Mouse (Mus musculus) midbrain, embryonic 12.5 days (tissue): ENCODE data around the gene Dock2. TPM values are rescaled to one million over a fixed set of nuclear protein-coding genes. Genes with fewer than 3 reads are reported as not detected.

Source experiments
- ATAC-seq: fragments of 200-750 bp; cut with Nextera tagmentation; 2 replicates; pipeline ENCODE4 v1.8.0; 2017; ENCODE audit warnings: low read depth, moderate TSS enrichment, moderate library complexity; ENCODE audit not compliant: low FRiP score
- H3K27ac ChIP-seq: fragments of 300-500 bp; sonication (generic); replicated peaks from 2 replicates; pipeline ENCODE4 v1.5.1; 2016; ENCODE audit warnings: mild to moderate bottlenecking
- H3K27me3 ChIP-seq: fragments of 300-500 bp; sonication (generic); 2 replicates; pipeline ENCODE4 v1.6.1; 2016; ENCODE audit warnings: mild to moderate bottlenecking
- H3K36me3 ChIP-seq: fragments of 300-500 bp; sonication (generic); 2 replicates; pipeline ENCODE4 v1.6.1; 2016
- H3K4me1 ChIP-seq: fragments of 300-500 bp; sonication (generic); 2 replicates; pipeline ENCODE4 v1.6.1; 2016
- H3K4me2 ChIP-seq: fragments of 300-500 bp; sonication (generic); replicated peaks from 2 replicates; pipeline ENCODE4 v1.6.1; 2016; ENCODE audit warnings: mild to moderate bottlenecking, moderate library complexity
- H3K4me3 ChIP-seq: fragments of 300-500 bp; sonication (generic); 2 replicates; pipeline ENCODE4 v1.5.1; 2016; ENCODE audit warnings: mild to moderate bottlenecking
- H3K9ac ChIP-seq: fragments of 300-500 bp; sonication (generic); replicated peaks from 2 replicates; pipeline ENCODE4 v1.6.1; 2016; ENCODE audit warnings: mild to moderate bottlenecking, moderate library complexity
- H3K9me3 ChIP-seq: fragments of 300-500 bp; sonication (generic); 2 replicates; pipeline ENCODE4 v1.6.1; 2016; ENCODE audit warnings: mild to moderate bottlenecking
- whole genome bisulfite sequencing: fragments of 180-500 bp; shearing (Covaris S2); methylation state at CpG from one replicate; pipeline ENCODE4 v1.1.7; 2016; 5-methylcytosine and 5-hydroxymethylcytosine counted together
- polyA plus RNA-seq: library from polyadenylated mRNA; unstranded; fragments of >200 nt; fragmentation: Nextera tagmentation; extraction: Ambion mirVana; gene quantifications from 2 replicates; pipeline ENCODE4 v1.2.1, GENCODE M21; 2016

The Dock2 gene
- polyA plus RNA-seq, 1 experiment from 2014 or later: 1.1 TPM

DNA sequence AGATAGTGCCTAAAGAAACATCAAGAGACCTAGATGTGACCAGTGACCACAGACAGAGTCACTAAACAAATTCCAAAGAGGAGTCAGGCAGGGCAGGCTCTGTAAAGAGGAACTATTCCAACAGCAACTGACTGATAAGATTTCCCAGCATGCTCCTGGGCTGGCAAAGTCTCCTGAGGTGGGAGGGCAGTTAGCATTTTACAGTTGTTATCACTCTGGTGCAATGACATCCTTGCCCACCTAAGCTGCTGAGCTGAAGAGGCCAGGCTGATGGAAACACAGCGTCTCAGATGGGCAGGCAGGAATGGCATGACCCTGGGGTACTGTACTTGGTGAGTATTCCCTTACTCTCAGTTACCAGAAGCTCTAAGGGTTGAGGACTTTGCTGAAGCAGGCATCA, 484.1 kb downstream of the Dock2 start:
- peaks cover 46% of the 10 kb centered on the region for H3K27me3 ChIP-seq
- no peak overlapping the region for H3K27ac ChIP-seq
- WGBS: 89% methylated on average over 1 of the region's 1 CpGs
- no peak for ATAC-seq
- H3K9me3 ChIP-seq: no peaks in the 10 kb centered on the region
- H3K9ac ChIP-seq: no peak overlapping the region
- H3K36me3 ChIP-seq: no peaks in the 10 kb centered on the region
- H3K4me2 ChIP-seq: no peak overlapping the region
- H3K4me3 ChIP-seq: no peak overlapping the region
- peaks cover 15% of the 10 kb centered on the region for H3K4me1 ChIP-seq

DNA sequence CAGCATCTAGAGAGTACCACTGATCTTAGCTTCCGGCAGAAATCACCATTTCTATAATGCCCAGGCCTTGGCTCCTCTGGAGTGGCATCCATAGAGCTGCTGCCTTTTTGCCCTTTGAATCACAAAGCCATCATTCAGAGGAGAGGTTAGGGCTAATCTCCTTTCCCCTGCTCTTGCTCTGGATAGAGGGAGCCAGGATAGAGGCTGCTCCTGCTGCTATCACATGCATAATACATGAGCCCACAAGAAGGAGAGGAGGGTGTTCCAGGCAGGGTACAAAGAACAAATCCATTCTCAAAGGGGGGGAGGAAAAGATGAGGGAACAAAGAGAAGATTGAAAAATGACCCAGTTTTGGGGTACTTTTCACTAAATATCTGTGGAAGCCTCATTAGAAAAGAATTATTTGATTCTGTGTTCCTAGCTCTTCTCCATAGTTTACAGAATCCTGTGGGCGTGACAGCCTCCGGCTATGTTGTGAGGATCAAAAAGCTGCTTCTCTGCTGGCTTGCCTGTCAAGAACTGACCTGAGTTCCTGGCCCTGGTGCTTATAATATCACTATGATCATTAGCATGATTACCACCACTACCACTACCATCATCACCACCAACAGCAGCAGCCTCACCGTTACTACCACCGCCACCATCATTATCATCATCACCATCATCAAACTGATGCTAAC, 485.9 kb downstream of the Dock2 start:
- peaks cover 58% of the 10 kb centered on the region for H3K27me3 ChIP-seq

DNA sequence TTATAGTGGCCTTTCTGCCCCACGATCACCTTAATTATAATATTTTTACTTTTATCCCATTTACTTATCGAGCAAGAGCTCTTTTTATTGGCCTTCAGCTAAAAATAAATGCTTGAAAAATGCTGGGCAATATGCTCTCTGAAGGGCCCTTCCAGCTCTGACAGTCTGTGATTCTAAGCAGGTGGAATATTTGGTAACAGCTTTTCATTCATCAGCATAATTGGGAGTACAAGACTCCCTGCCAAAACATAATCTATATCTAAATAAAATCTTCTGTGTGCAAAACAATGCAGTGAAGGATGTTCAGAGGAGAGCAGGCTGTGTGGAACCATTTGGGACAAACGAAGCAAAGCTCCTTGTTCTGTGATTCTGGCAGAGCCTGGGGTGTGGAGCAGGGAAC, 492.4 kb downstream of the Dock2 start:
- Histone ChIP-seq H3K4me1 (peaks cover 15% of the 10 kb centered on the region), H3K27me3 (peaks cover 76% of the 10 kb centered on the region), H3K9ac (no peak overlapping the region), H3K4me2 (no peak overlapping the region), H3K9me3 (no peaks in the 10 kb centered on the region), H3K36me3 (no peaks in the 10 kb centered on the region), H3K4me3 (no peak overlapping the region), H3K27ac (0 out of 2 replicates have a peak overlapping the region, but pooled peaks have one; percentile 46)
- WGBS: 49% methylated on average over 3 of the region's 3 CpGs
- no peak for ATAC-seq

More for the DNA sequence above, 485.9 kb downstream of the Dock2 start:
- Histone ChIP-seq H3K9me3 (no peaks in the 10 kb centered on the region), H3K4me1 (peaks cover 15% of the 10 kb centered on the region), H3K27ac (peak overlapping the region; percentile 74), H3K36me3 (no peaks in the 10 kb centered on the region), H3K4me2 (0 out of 2 replicates have a peak overlapping the region, but pooled peaks have one; percentile 2), H3K4me3 (no peak overlapping the region), H3K9ac (no peak overlapping the region)
- 29% methylated on average over 5 of the region's 5 CpGs for WGBS
- ATAC-seq: peak; percentile 96

DNA sequence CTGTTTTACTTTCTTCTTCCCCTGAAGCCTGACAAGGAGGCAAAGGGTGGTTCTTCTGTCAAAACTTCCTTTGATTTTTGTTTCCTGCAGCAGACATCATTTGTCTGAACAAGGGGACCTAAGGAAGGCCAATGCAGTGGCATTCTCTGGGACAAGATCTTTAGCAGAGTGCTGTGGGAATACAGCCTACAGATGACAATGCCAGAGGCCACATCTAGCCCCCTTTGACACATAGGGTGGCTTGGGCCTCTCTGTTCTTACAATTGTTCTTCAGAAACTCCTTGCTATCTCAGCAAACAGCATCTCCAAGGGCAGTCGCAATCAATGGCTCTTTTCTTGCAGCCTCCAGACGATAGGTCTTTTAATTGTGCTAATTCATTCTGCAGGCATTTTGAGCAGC, 493.0 kb downstream of the Dock2 start:
- Histone ChIP-seq H3K4me3 (no peak overlapping the region), H3K36me3 (no peaks in the 10 kb centered on the region), H3K4me1 (peaks cover 15% of the 10 kb centered on the region), H3K9ac (no peak overlapping the region), H3K27me3 (peaks cover 77% of the 10 kb centered on the region), H3K9me3 (no peaks in the 10 kb centered on the region), H3K27ac (peak overlapping the region; percentile 46; the same call in 1 of the 2 replicates), H3K4me2 (no peak overlapping the region)
- 10% methylated on average over 2 of the region's 2 CpGs for WGBS
- peak; percentile 57 for ATAC-seq

DNA sequence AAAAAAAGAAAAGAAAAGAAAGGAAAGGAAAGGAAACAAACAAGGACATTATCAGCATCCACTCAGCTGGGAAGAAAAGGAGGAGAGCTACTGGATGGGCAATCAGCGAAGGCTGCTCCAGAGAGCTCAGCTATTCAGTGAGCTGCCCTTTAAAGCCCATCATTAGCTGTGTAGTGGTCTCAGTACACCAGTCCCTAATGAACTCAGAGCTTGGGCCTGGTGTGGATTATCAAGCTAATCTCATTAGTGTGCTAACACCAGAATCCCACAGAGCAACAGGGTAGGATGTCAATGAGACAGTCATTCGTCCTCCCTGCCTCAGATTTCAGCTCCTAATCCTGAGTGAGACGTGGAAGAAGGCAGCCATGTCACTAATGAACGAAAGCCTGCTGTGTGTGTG, 493.4 kb downstream of the Dock2 start:
- H3K4me3 ChIP-seq: no peak overlapping the region
- peak; percentile 77 for ATAC-seq
- no peak overlapping the region for H3K4me2 ChIP-seq
- peak overlapping the region; percentile 46; the same call in 1 of the 2 replicates for H3K27ac ChIP-seq
- no peak overlapping the region for H3K9ac ChIP-seq
- peaks cover 15% of the 10 kb centered on the region for H3K4me1 ChIP-seq
- no peaks in the 10 kb centered on the region for H3K9me3 ChIP-seq
- peaks cover 77% of the 10 kb centered on the region for H3K27me3 ChIP-seq
- 8% methylated on average over 4 of the region's 4 CpGs for whole genome bisulfite sequencing
- no peaks in the 10 kb centered on the region for H3K36me3 ChIP-seq

DNA sequence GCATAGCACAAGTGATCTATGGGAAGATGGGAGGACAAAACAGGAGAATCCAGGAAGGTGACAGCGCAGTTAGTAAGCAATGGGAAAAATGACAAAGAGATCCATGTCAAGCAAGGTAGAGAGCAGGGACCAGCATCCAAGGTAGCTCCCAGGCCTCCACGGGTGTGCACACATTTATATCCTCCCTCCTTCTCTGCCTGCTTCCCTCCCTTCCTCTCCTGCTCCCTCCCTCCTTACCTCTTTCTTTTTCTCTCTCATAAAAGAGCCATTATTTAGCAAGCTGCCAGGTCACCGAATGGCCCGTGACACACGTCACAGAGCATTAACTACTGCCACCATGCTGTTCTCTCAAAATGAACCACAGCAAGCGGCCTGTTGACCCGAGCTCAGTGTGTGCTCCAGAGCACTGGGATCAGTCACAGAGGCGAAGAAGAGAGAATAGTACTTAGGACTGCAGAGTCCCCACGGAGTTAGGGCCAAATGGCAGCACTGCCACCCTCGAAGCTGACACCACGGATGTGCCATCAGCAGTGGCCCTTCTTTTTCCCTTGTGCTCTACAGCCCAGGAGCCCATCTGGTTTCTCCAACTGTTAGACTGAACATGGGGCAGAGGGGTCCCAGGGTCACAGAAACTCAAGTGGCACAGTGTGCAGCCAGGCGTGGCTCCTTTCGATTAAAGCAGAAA, 499.4 kb downstream of the Dock2 start:
- no peaks in the 10 kb centered on the region for H3K9me3 ChIP-seq
- no peak overlapping the region for H3K4me2 ChIP-seq
- H3K27ac ChIP-seq: no peak overlapping the region
- peaks cover 88% of the 10 kb centered on the region for H3K27me3 ChIP-seq
- peaks cover 8% of the 10 kb centered on the region for H3K4me1 ChIP-seq
- 17% methylated on average over 13 of the region's 13 CpGs for WGBS
- no peak overlapping the region for H3K9ac ChIP-seq
- peak; percentile 19; the same call in 1 of the 2 replicates for ATAC-seq
- H3K4me3 ChIP-seq: no peak overlapping the region
- H3K36me3 ChIP-seq: no peaks in the 10 kb centered on the region

DNA sequence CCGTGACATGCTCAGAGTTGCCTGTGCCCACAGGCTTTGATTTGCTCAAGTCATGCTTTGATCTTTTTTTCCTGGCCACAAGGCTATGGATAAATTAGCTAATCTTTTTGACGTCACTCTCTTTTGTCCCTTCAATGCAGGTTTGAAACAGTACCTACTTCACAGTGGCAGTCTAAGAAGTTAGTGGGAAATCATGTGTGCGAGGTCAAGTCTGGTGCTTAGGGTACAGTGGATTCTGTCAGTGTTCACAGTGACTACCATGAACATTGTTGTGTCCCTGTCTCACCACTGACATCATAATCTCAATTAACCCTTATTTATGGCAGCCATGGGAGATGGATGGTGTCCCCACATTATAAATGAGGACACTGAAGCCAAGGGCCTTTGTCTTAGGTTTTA, 506.6 kb downstream of the Dock2 start:
- Histone ChIP-seq H3K27ac (no peak overlapping the region), H3K4me1 (peaks cover 14% of the 10 kb centered on the region), H3K4me3 (no peak overlapping the region), H3K4me2 (peak overlapping the region; percentile 31; the same call in 1 of the 2 replicates), H3K27me3 (peaks cover 87% of the 10 kb centered on the region), H3K36me3 (no peaks in the 10 kb centered on the region), H3K9me3 (no peaks in the 10 kb centered on the region), H3K9ac (no peak overlapping the region)
- 33% methylated on average over 3 of the region's 3 CpGs for WGBS
- peak; percentile 35; the same call in 1 of the 2 replicates for ATAC-seq

DNA sequence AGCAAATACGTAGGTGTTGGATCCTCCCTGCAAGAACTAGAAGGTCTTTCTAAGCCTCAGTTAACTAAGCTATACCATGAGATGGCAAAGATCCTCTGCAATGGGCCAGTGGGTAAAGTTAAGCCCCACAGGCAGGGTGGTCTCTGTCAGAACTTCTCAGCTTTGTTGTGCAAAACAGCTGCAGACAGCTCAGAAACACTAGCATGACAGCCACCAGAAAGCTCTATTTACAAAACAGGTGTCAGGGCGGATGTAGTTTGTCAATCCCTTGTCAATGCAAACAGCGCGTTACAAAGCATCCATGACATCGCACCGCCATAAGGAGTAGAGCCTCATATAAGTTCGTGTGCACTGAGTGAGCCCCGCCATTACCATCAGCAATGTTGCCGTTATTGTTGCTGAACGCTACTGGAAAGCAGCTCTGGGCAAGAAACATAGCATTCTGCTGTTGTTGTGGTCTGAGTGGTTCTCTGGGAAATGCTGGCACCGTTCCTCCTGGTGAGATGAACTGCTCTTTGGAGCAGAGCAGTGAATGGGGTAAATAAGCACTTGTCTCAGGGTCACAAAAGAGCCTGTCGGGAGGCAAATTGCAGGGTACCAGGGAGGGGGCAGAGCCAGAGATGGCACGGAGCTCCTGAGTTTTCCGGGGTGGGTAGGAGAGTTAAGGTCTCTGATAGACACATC, 507.2 kb downstream of the Dock2 start:
- Histone ChIP-seq H3K27ac (no peak overlapping the region), H3K4me3 (no peak overlapping the region), H3K4me1 (peaks cover 14% of the 10 kb centered on the region), H3K27me3 (peaks cover 82% of the 10 kb centered on the region), H3K36me3 (no peaks in the 10 kb centered on the region), H3K9me3 (no peaks in the 10 kb centered on the region), H3K4me2 (peak overlapping the region; percentile 31), H3K9ac (no peak overlapping the region)
- ATAC-seq: peak; percentile 68
- 35% methylated on average over 14 of the region's 14 CpGs for WGBS

DNA sequence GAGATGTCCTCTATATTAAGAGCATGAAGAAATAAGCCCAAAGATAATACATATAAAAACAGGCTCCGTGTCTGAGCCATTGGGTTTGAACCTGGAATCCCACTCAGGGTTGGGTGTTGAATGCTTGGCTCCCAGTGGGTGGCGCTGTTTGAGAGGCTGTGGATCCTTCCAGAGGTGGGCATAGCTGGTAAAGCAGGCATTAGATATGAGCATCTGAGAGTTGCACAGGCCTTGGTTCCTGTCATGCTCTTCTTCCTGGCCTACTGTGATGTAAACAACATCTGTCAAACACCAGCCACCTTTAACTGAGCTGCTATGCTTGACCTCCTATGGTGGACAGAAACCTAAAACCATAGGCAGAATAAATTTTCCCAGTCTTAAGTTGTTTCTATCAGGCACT, 507.8 kb downstream of the Dock2 start:
- H3K9ac ChIP-seq: no peak overlapping the region
- H3K4me3 ChIP-seq: no peak overlapping the region
- H3K27me3 ChIP-seq: peaks cover 78% of the 10 kb centered on the region
- no peaks in the 10 kb centered on the region for H3K9me3 ChIP-seq
- no peak overlapping the region for H3K27ac ChIP-seq
- H3K4me1 ChIP-seq: peaks cover 14% of the 10 kb centered on the region
- H3K4me2 ChIP-seq: no peak overlapping the region
- no peaks in the 10 kb centered on the region for H3K36me3 ChIP-seq
- WGBS: 29% methylated on average over 2 of the region's 2 CpGs
- peak; percentile 6; the same call in 1 of the 2 replicates for ATAC-seq

DNA sequence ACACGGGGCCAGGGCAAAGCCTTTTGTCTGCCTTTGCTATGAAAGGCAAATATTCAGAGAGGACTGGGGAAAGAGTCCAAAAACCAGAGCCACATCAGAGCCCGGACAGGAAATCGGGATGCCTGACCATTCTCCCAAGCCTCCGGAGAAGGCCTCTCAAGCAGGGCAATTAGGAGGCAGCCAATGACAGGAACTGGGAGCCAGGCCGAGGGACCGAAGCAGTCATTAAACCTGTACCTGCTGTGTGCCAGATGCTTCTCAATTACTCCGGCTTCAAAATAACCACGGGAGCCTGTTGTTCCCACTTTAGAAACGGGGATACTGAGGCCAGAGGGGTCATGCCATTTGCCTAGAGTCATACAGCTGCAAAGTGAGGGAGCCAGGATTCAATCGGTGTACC, 511.7 kb downstream of the Dock2 start:
- Histone ChIP-seq H3K9ac (no peak overlapping the region), H3K36me3 (no peaks in the 10 kb centered on the region), H3K4me1 (peaks cover 10% of the 10 kb centered on the region), H3K4me3 (no peak overlapping the region), H3K4me2 (no peak overlapping the region), H3K27me3 (peaks cover 55% of the 10 kb centered on the region), H3K27ac (no peak overlapping the region; the same call in 1 of the 2 replicates), H3K9me3 (no peaks in the 10 kb centered on the region)
- WGBS: 56% methylated on average over 10 of the region's 10 CpGs
- no peak for ATAC-seq

DNA sequence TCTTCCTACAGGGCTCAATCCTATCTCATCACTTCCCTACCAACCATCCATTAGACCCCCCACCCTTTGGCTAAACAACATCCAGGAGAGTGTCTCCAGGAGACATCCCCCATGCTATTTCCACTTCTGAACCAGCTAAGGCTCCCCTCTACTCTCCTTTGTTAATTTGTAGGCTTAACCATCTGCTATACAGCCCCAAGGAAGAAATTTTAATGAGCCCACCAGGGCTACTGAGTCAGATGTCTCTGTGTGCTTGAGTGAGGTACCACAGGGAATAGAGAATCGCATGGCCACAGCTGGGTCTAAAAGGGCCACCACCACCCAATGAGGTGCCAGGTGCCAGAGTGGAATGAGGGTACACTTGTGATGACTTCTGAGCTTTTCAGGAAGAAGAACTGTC, 519.6 kb downstream of the Dock2 start:
- 74% methylated on average over 1 of the region's 1 CpGs for WGBS
- peak; percentile 56; the same call in 1 of the 2 replicates for ATAC-seq

More for the DNA sequence above, 519.6 kb downstream of the Dock2 start:
- Histone ChIP-seq H3K27me3 (peaks cover 9% of the 10 kb centered on the region), H3K9ac (no peak overlapping the region), H3K4me2 (no peak overlapping the region), H3K4me1 (no peaks in the 10 kb centered on the region), H3K4me3 (no peak overlapping the region), H3K9me3 (no peaks in the 10 kb centered on the region), H3K27ac (no peak overlapping the region), H3K36me3 (no peaks in the 10 kb centered on the region)
